Mouse (Mus musculus): ENCODE data around the gene Tex12. TPM values are rescaled to one million over a fixed set of nuclear protein-coding genes. Genes with fewer than 3 reads are reported as not detected.

Gene Tex12
- polyA plus RNA-seq, 1 experiment: not detected

DNA sequence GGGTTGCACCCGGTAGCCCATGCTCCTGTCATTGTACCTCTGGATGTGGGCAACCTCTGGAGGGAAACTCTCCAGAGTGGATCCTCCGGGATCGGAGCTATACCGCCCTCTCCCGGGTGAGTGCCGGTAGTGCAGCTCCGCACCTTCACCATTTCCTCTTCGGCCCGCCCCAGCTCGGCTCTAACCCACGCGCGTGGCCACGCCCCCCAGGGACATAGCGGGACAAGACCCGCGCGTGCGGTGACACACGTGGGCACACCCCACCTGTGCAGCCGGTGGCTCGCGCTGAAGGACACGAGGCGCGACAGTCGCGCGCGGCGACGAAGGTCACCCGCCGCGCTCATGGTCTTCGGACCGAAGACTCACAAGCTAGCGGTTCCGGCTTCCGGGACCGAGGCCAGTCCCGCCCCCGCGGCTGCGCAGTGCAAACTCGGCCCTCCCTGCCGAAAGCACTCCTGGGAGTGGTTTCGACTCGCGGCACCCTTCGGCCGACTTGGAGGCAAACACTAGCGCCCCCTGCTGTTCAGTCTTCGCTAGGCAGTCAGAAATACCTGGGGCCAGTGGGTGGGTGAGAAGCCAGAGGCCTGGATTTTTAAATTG lies 32.7 kb downstream of the Tex12 start, which contains the start of gene Pts:
Gene Pts (minus strand): TSS at position 432 of the 600 bp plus-strand sequence.
- peak within 1 kb of the TSS; percentile 67 for H3K4me3 ChIP-seq (ENCODE audit: low read depth, low read length)
- H3K27me3 ChIP-seq (ENCODE audit: control insufficient read depth, insufficient read depth, low read length): no peaks in the 10 kb centered on the region
- H3K4me1 ChIP-seq (ENCODE audit: control insufficient read depth, insufficient read depth, insufficient read length, low read length): peaks cover 7% of the 10 kb centered on the region; the same call in 1 of the 2 replicates
- H3K36me3 ChIP-seq (ENCODE audit: control insufficient read depth, insufficient read depth, low read length): peaks cover 9% of the 10 kb centered on the region
- under 1% methylated on average over 54 of the region's 54 CpGs for WGBS
- H3K27ac ChIP-seq (ENCODE audit: insufficient read depth, low read depth, low read length): peak within 1 kb of the TSS; percentile 78
- TF ChIP-seq POLR2A (IDR thresholded peaks at IDR 0.05; ENCODE audit: low read depth, low read length) (peak; percentile 98), CTCF (IDR thresholded peaks at IDR 0.05; ENCODE audit: extremely low read depth, insufficient read length, insufficient replicate concordance, low read depth, low read length) (peak; percentile 96)

DNA sequence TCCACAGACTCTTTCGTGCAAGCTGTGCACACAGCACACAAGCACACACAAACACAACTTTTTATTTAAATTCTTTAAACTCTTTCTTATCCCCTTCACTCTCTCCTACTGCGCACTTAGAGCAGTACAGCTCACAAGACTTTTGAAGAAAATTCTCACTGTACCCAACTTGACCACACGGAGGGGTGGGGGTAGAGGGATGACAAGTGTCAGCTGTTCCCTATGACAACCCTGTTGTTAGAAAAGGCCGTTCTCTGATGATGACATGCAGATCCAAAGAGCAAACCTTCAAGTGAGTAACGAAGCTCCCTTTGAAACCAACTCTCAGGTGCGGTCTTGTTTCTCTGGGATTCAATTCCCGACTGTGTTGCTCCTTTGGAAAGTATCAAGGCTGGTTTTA lies 33.3 kb downstream of the Tex12 start:
- TF ChIP-seq POLR2A (IDR thresholded peaks at IDR 0.05; ENCODE audit: low read depth, low read length) (no peak), CTCF (IDR thresholded peaks at IDR 0.05; ENCODE audit: extremely low read depth, insufficient read length, insufficient replicate concordance, low read depth, low read length) (no peak)
- WGBS: 12% methylated on average over 7 of the region's 7 CpGs
- H3K4me3 ChIP-seq (ENCODE audit: low read depth, low read length): peak overlapping the region; percentile 67
- no peaks in the 10 kb centered on the region for H3K27me3 ChIP-seq (ENCODE audit: control insufficient read depth, insufficient read depth, low read length)
- peaks cover 9% of the 10 kb centered on the region for H3K36me3 ChIP-seq (ENCODE audit: control insufficient read depth, insufficient read depth, low read length)
- 0 out of 2 replicates have a peak overlapping the region, but pooled peaks have one; percentile 14 for H3K27ac ChIP-seq (ENCODE audit: insufficient read depth, low read depth, low read length)
- peaks cover 4% of the 10 kb centered on the region; the same call in 1 of the 2 replicates for H3K4me1 ChIP-seq (ENCODE audit: control insufficient read depth, insufficient read depth, insufficient read length, low read length)

DNA sequence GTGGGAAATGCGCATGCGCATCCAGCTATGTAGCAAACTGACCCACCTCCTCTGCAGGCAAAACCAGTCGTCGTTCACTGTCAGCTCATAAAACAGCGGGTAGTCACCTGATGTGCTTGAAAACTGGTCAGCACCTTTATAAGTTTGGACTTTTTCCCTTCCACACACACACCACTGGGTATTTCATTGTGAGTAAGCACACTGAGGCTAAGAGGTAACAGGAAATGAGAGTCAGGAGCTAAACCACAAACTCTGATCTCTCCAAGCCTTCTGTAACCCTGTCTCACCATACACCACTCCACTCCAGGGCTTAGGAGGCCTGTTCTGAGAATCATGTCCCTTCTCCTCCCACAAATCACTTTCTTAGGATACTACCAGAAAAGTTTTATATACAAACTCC lies 35.5 kb downstream of the Tex12 start:
- no peaks in the 10 kb centered on the region for H3K27me3 ChIP-seq (ENCODE audit: control insufficient read depth, insufficient read depth, low read length)
- no peak for TF ChIP-seq POLR2A (IDR thresholded peaks at IDR 0.05; ENCODE audit: low read depth, low read length)
- no peak for TF ChIP-seq CTCF (IDR thresholded peaks at IDR 0.05; ENCODE audit: extremely low read depth, insufficient read length, insufficient replicate concordance, low read depth, low read length)
- no peak overlapping the region for H3K4me3 ChIP-seq (ENCODE audit: low read depth, low read length)
- no peak overlapping the region for H3K27ac ChIP-seq (ENCODE audit: insufficient read depth, low read depth, low read length)
- 75% methylated on average over 5 of the region's 5 CpGs for WGBS
- H3K4me1 ChIP-seq (ENCODE audit: control insufficient read depth, insufficient read depth, insufficient read length, low read length): peaks cover 4% of the 10 kb centered on the region; the same call in 1 of the 2 replicates
- H3K36me3 ChIP-seq (ENCODE audit: control insufficient read depth, insufficient read depth, low read length): peaks cover 12% of the 10 kb centered on the region

GRCm38 (mm10) chr9:50524936-50525335 lies 36.2 kb downstream of the Tex12 start:
- TF ChIP-seq CTCF (IDR thresholded peaks at IDR 0.05; ENCODE audit: extremely low read depth, insufficient read length, insufficient replicate concordance, low read depth, low read length): no peak
- TF ChIP-seq POLR2A (IDR thresholded peaks at IDR 0.05; ENCODE audit: low read depth, low read length): no peak
- Histone ChIP-seq H3K4me3 (ENCODE audit: low read depth, low read length) (no peak overlapping the region), H3K36me3 (ENCODE audit: control insufficient read depth, insufficient read depth, low read length) (peaks cover 12% of the 10 kb centered on the region), H3K27ac (ENCODE audit: insufficient read depth, low read depth, low read length) (no peak overlapping the region), H3K27me3 (ENCODE audit: control insufficient read depth, insufficient read depth, low read length) (no peaks in the 10 kb centered on the region), H3K4me1 (ENCODE audit: control insufficient read depth, insufficient read depth, insufficient read length, low read length) (peaks cover 4% of the 10 kb centered on the region; the same call in 1 of the 2 replicates)
- WGBS: 89% methylated on average over 5 of the region's 5 CpGs

DNA sequence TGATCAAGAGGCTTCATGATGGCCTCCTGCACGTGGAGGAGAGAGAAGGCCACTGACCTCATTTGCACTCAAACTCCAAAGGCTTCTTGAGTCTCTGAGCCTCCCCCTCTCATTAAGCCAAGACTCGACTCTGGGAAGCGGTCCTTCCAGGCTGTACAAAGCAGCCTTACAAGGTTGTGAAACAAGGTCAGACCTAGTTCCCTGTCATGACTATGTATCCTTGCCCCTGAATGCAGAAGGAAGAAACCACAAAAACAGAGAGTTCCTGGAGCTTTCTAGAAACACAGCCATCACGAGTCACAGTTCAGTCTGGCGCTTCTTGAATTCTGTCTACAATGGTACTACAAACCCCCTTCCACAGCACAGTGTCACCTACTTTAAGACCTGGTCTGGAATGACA lies 38.6 kb downstream of the Tex12 start:
- Histone ChIP-seq H3K27me3 (ENCODE audit: control insufficient read depth, insufficient read depth, low read length) (no peaks in the 10 kb centered on the region), H3K27ac (ENCODE audit: insufficient read depth, low read depth, low read length) (no peak overlapping the region), H3K4me1 (ENCODE audit: control insufficient read depth, insufficient read depth, insufficient read length, low read length) (peaks cover 4% of the 10 kb centered on the region; the same call in 1 of the 2 replicates), H3K36me3 (ENCODE audit: control insufficient read depth, insufficient read depth, low read length) (peaks cover 12% of the 10 kb centered on the region), H3K4me3 (ENCODE audit: low read depth, low read length) (no peak overlapping the region)
- no peak for TF ChIP-seq POLR2A (IDR thresholded peaks at IDR 0.05; ENCODE audit: low read depth, low read length)
- no peak for TF ChIP-seq CTCF (IDR thresholded peaks at IDR 0.05; ENCODE audit: extremely low read depth, insufficient read length, insufficient replicate concordance, low read depth, low read length)
- 75% methylated on average over 5 of the region's 5 CpGs for WGBS

DNA sequence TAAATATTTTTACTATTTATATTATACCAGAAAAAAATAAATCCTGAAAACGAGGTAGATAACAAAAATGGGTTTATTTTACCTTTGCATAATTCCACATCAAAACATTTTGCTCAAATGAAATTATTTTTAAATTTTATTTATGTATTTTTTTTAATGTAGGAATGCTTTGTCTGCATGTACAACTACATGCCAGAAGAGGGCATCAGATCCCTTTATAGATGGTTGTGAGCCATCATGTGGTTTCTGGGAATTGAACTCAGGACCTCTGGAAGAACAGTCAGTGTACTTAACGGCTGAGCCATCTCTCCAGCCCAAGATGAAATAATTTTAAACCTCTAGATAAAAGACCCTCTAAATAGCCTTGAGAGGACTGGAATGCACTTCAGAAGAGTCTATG lies 39.6 kb downstream of the Tex12 start:
- Histone ChIP-seq H3K36me3 (ENCODE audit: control insufficient read depth, insufficient read depth, low read length) (peaks cover 11% of the 10 kb centered on the region), H3K4me1 (ENCODE audit: control insufficient read depth, insufficient read depth, insufficient read length, low read length) (no peaks in the 10 kb centered on the region), H3K27ac (ENCODE audit: insufficient read depth, low read depth, low read length) (no peak overlapping the region), H3K4me3 (ENCODE audit: low read depth, low read length) (no peak overlapping the region), H3K27me3 (ENCODE audit: control insufficient read depth, insufficient read depth, low read length) (no peaks in the 10 kb centered on the region)
- WGBS: 44% methylated on average over 2 of the region's 2 CpGs
- TF ChIP-seq POLR2A (IDR thresholded peaks at IDR 0.05; ENCODE audit: low read depth, low read length) (no peak), CTCF (IDR thresholded peaks at IDR 0.05; ENCODE audit: extremely low read depth, insufficient read length, insufficient replicate concordance, low read depth, low read length) (no peak)

DNA sequence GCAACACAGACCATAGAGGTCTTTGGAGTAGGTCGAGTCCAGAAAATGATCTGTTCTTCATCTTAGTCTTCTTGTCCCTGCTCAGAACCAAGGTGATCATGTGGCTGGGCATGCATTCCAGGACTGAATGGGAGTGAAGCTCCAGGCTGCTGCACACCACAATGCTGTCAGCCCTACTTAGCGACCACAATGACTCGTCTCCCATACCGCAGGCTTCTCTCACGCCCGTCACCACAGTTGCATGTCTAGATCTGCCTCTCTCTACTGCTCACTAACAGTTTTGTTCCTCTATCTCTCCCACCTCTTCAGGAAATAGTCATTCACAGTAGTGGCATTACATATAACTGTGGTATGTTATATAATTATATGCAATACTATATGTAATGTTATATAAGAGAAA lies 40.4 kb downstream of the Tex12 start:
- H3K4me1 ChIP-seq (ENCODE audit: control insufficient read depth, insufficient read depth, insufficient read length, low read length): 0 out of 2 replicates have a peak, but pooled peaks cover 1% of the 10 kb centered on the region
- peaks cover 11% of the 10 kb centered on the region for H3K36me3 ChIP-seq (ENCODE audit: control insufficient read depth, insufficient read depth, low read length)
- 75% methylated on average over 6 of the region's 6 CpGs for WGBS
- H3K27ac ChIP-seq (ENCODE audit: insufficient read depth, low read depth, low read length): no peak overlapping the region
- TF ChIP-seq POLR2A (IDR thresholded peaks at IDR 0.05; ENCODE audit: low read depth, low read length) (no peak), CTCF (IDR thresholded peaks at IDR 0.05; ENCODE audit: extremely low read depth, insufficient read length, insufficient replicate concordance, low read depth, low read length) (no peak)
- H3K4me3 ChIP-seq (ENCODE audit: low read depth, low read length): no peak overlapping the region
- H3K27me3 ChIP-seq (ENCODE audit: control insufficient read depth, insufficient read depth, low read length): no peaks in the 10 kb centered on the region

Measured in small intestine, adult 2 months (tissue).